In the genomic region with DNA sequence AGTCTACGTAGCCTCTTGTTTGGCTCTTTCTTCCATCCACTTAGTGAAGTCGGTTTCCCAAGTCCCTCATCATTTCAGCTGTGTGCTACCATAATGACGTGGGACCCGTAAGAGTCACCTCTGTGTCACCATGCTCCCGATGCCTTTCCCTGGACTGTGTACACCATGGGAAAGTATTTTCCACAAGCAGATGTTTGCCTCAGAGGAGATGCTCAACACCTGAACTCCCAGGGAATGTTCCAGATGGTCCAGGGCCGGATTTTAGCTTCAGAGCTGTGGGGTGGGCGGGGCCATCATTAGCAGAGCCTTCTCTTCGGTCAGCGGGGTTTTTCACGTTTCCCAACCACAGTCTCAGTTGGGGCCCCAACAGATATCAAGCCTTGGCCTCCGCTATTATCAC, we compare ENCODE assay signal across 50 mouse cellular contexts. TPM values are rescaled to one million over a fixed set of nuclear protein-coding genes. Genes with fewer than 3 reads are reported as not detected.
"Had no signal": no experiment of that assay in that cellular context is flagged by ENCODE, and none has a peak within 500 bp of the region (broad histone marks: within the 10 kb centered on the region; RNA-seq: fewer than 3 reads in every experiment).

No protein-coding gene starts in this region.

- H3K36me3 ChIP-seq: heart, embryonic 10.5 days; heart, embryonic 12.5 days; heart, embryonic 13.5 days; heart, embryonic 15.5 days; hindbrain, embryonic 10.5 days; hindbrain, embryonic 12.5 days; hindbrain, embryonic 13.5 days; hindbrain, embryonic 15.5 days; intestine, embryonic 15.5 days; kidney, embryonic 15.5 days had no signal

- H3K9me3 ChIP-seq: heart, embryonic 10.5 days; heart, embryonic 15.5 days; hindbrain, embryonic 12.5 days; hindbrain, embryonic 13.5 days; hindbrain, embryonic 15.5 days; intestine, embryonic 15.5 days; kidney, embryonic 15.5 days had no signal

- DNase-seq: heart, postnatal 10 days; heart, postnatal 36 days; heart, postnatal 4 days; kidney, adult 11 months; kidney, adult 18-20 months; kidney, adult 2 months; kidney, adult 8-10 months; kidney, adult 9 months; kidney, postnatal 10 days; kidney, postnatal 14 days; kidney, postnatal 25 days; kidney, postnatal 36 days; kidney, postnatal 4 days; layer of hippocampus, adult 9-11 months; layer of hippocampus, postnatal 36 days had no signal

- H3K4me1 ChIP-seq: heart, embryonic 10.5 days; heart, embryonic 12.5 days; heart, embryonic 13.5 days; heart, embryonic 15.5 days; hindbrain, embryonic 10.5 days; hindbrain, embryonic 12.5 days; hindbrain, embryonic 13.5 days; hindbrain, embryonic 15.5 days; intestine, embryonic 15.5 days had no signal

- H3K27me3 ChIP-seq: heart, embryonic 12.5 days; heart, embryonic 13.5 days; heart, embryonic 15.5 days; hindbrain, embryonic 12.5 days; hindbrain, embryonic 13.5 days; hindbrain, embryonic 15.5 days; intestine, embryonic 15.5 days; kidney, embryonic 15.5 days had no signal

- H3K4me2 ChIP-seq: heart, embryonic 11.5 days; heart, embryonic 12.5 days; heart, embryonic 13.5 days; heart, embryonic 15.5 days; hindbrain, embryonic 12.5 days; hindbrain, embryonic 13.5 days; hindbrain, embryonic 14.5 days; hindbrain, embryonic 15.5 days; intestine, embryonic 15.5 days; kidney, embryonic 15.5 days had no signal

- H3K4me3 ChIP-seq: heart, embryonic 10.5 days; heart, embryonic 12.5 days; heart, embryonic 13.5 days; heart, embryonic 15.5 days; hindbrain, embryonic 10.5 days; hindbrain, embryonic 12.5 days; hindbrain, embryonic 13.5 days; hindbrain, embryonic 15.5 days; intestine, embryonic 15.5 days; kidney, embryonic 15.5 days; layer of hippocampus, adult 2 months had no signal

- H3K27ac ChIP-seq: heart, embryonic 10.5 days; heart, embryonic 13.5 days; heart, embryonic 15.5 days; hindbrain, embryonic 10.5 days; hindbrain, embryonic 12.5 days; hindbrain, embryonic 13.5 days; hindbrain, embryonic 14.5 days; hindbrain, embryonic 15.5 days; hindbrain, postnatal 0 days; intestine, embryonic 15.5 days; kidney, embryonic 15.5 days; kidney, postnatal 0 days; layer of hippocampus, adult 2 months had no signal

- ATAC-seq: hindbrain, embryonic 16.5 days; hindbrain, postnatal 0 days; inflammation-experienced regulatory T-cells, adult 6 months; intestine, embryonic 15.5 days; intestine, embryonic 16.5 days; intestine, postnatal 0 days had no signal

- H3K9ac ChIP-seq: heart, embryonic 12.5 days; heart, embryonic 13.5 days; heart, embryonic 15.5 days; hindbrain, embryonic 12.5 days; hindbrain, embryonic 13.5 days; hindbrain, embryonic 14.5 days; hindbrain, embryonic 15.5 days; intestine, embryonic 15.5 days; kidney, embryonic 15.5 days had no signal

RNA-seq across cellular contexts. Expression of gene Ofcc1, which starts 5.5 kb away (rescaled TPM):
- total RNA-seq: heart, postnatal 10 days; heart, postnatal 25 days; heart, postnatal 36 days; heart, postnatal 4 days; hematopoietic stem cell, adult 5-6 weeks; layer of hippocampus, adult 18-20 months; layer of hippocampus, adult 2 months; layer of hippocampus, adult 8-10 months; layer of hippocampus, postnatal 10 days; layer of hippocampus, postnatal 14 days; layer of hippocampus, postnatal 25 days; layer of hippocampus, postnatal 36 days; left cerebral cortex, adult 18-20 months had no signal
- polyA plus RNA-seq: heart, embryonic 11.5 days; heart, embryonic 12.5 days; heart, embryonic 13.5 days; heart, embryonic 14.5 days; heart, embryonic 15.5 days; heart, embryonic 16.5 days; heart, postnatal 0 days; hindbrain, embryonic 10.5 days; hindbrain, embryonic 11.5 days; hindbrain, embryonic 12.5 days; hindbrain, embryonic 13.5 days; hindbrain, embryonic 14.5 days; hindbrain, embryonic 16.5 days; inflammation-experienced regulatory T-cells, adult 6 months; intestine, embryonic 14.5 days; intestine, embryonic 15.5 days; intestine, embryonic 16.5 days; intestine, postnatal 0 days; kidney, embryonic 14.5 days; kidney, embryonic 15.5 days; kidney, embryonic 16.5 days; kidney, postnatal 0 days; large intestine, adult 2 months had no signal
